Mouse (Mus musculus): ENCODE results near the gene Gosr2.

- TF ChIP-seq CTCF (IDR thresholded peaks at IDR 0.05; ENCODE audit: borderline replicate concordance, insufficient read depth, low read depth, low read length) (no peak), POLR2A (IDR thresholded peaks at IDR 0.05; ENCODE audit: borderline replicate concordance, insufficient read depth, low read length) (no peak)
These were observed 16.4 kb upstream of the Gosr2 start for GRCm38 (mm10) chr11:103714074-103714473.

All from cerebellum, adult 2 months (tissue).